Mouse (Mus musculus): Measurements from ENCODE around the gene Aff3. TPM values are rescaled to one million over a fixed set of nuclear protein-coding genes. Genes with fewer than 3 reads are reported as not detected.

The Aff3 gene
- total RNA-seq, 1 experiment: 1.7 TPM

DNA sequence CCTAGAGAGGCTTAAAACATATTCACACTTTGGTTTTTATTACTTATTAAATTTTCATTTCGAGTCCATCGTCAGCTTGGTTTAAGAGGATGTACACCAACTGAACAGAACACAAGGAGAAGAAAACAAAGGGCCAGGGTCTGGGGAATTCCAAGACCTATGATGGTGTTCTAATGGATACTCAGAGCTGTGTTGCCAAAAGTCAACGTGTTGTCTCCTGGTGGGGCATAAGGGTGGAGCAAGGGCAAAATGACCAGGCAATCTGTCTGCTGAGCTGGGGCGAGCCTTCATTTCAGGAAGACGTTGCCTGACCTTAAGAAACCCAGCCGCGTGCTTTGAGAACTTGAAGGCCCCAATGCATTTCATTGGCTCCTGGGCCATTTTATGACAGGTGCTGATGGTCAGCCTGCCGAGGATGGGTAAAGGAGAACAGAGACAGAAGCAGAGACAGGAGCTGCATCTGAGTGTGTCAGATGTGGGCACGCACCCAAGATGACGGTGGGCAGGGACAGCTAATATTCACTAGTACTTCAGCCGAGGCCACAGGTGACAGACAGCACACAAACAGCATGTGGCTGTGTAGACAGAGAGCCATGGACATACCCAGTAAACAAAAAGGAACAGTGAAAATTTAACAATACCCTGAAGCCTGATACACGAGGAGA lies 371.0 kb downstream of the Aff3 start:
- Histone ChIP-seq H3K36me3 (ENCODE audit: control insufficient read depth, insufficient read depth, low read length, poor library complexity, severe bottlenecking) (no peaks in the 10 kb centered on the region), H3K4me3 (ENCODE audit: insufficient read depth in 1 of 2, low read depth in 1 of 2, low read length in 2 of 2, poor library complexity in 1 of 2, severe bottlenecking in 1 of 2) (no peak overlapping the region), H3K9me3 (ENCODE audit: control insufficient read depth, insufficient read depth, low read depth, low read length) (no peaks in the 10 kb centered on the region), H3K4me1 (ENCODE audit: control insufficient read depth in 2 of 2, insufficient read depth in 2 of 2, low read length in 2 of 2, poor library complexity in 1 of 2) (no peaks in the 10 kb centered on the region; a peak in 1 of 4 replicates), H3K9ac (ENCODE audit: insufficient read depth, low read depth, low read length, poor library complexity, severe bottlenecking) (no peak overlapping the region), H3K27ac (ENCODE audit: insufficient read depth, low read depth, low read length, poor library complexity, severe bottlenecking) (no peak overlapping the region)
- in situ Hi-C loops (cut with MboI; ENCODE audit: low sequenced_read_pairs in 2 of 2, unreplicated experiment in 2 of 2): no loop called here
- no peak for DNase-seq (ENCODE audit: low read depth, low spot score)
- no peak for TF ChIP-seq CHD2 (IDR thresholded peaks at IDR 0.05; ENCODE audit: low read depth, low read length)
- TF ChIP-seq HCFC1 (IDR thresholded peaks at IDR 0.05; ENCODE audit: borderline replicate concordance, insufficient read depth, low read length): no peak
- no peak for TF ChIP-seq ZNF384 (IDR thresholded peaks at IDR 0.05; ENCODE audit: low read depth, low read length)
- TF ChIP-seq MAFK (IDR thresholded peaks at IDR 0.05; ENCODE audit: insufficient read depth, low read depth, low read length): no peak
- no peak for TF ChIP-seq ZC3H11A (IDR thresholded peaks at IDR 0.05; ENCODE audit: borderline replicate concordance, low read depth, low read length)

DNA sequence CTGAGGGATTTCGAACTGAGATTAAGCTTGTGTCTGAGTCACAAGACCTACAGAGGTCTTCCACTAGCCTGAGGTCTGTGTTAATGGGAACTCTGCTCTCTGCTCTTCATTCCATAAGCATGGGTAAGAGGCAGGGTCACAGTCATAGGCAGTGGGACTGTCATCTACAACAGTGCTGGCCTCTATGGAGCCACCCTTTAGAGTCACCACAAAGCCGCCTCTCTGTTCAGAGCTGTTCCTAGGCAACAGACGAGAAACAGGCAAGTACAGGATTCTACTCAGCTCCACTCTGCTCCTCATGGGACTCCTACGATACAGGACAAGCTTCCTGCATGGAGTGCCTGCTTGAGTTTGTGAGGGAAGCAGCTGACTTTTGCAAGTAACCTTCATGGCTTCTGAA lies 371.9 kb downstream of the Aff3 start:
- no peak overlapping the region for H3K27ac ChIP-seq (ENCODE audit: insufficient read depth, low read depth, low read length, poor library complexity, severe bottlenecking)
- in situ Hi-C loops (cut with MboI; ENCODE audit: low sequenced_read_pairs in 2 of 2, unreplicated experiment in 2 of 2): no loop called here
- no peak for TF ChIP-seq MAFK (IDR thresholded peaks at IDR 0.05; ENCODE audit: insufficient read depth, low read depth, low read length)
- DNase-seq (ENCODE audit: low read depth, low spot score): no peak
- H3K4me3 ChIP-seq (ENCODE audit: insufficient read depth in 1 of 2, low read depth in 1 of 2, low read length in 2 of 2, poor library complexity in 1 of 2, severe bottlenecking in 1 of 2): no peak overlapping the region
- H3K36me3 ChIP-seq (ENCODE audit: control insufficient read depth, insufficient read depth, low read length, poor library complexity, severe bottlenecking): no peaks in the 10 kb centered on the region
- H3K9me3 ChIP-seq (ENCODE audit: control insufficient read depth, insufficient read depth, low read depth, low read length): no peaks in the 10 kb centered on the region
- no peak overlapping the region for H3K9ac ChIP-seq (ENCODE audit: insufficient read depth, low read depth, low read length, poor library complexity, severe bottlenecking)
- no peaks in the 10 kb centered on the region; a peak in 1 of 4 replicates for H3K4me1 ChIP-seq (ENCODE audit: control insufficient read depth in 2 of 2, insufficient read depth in 2 of 2, low read length in 2 of 2, poor library complexity in 1 of 2)

DNA sequence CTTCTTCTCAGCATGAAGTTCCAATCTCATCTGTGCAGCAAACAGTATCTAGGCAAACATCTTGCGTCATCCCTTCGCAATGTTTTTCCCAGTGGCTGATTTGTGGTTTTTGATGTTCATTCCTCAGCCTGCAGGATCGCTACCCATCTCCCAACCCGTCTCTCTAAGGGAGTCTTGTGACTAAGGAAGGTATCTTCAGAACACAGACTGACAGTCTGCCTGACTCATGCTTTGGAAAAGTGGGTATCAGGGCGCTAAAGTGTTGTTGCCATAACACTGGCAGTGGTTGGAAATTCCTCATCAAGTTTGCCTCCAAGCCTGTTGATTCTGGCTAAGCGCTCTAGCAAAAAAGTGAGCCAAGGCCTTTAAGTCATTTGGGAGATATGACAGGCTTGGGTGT lies 372.8 kb downstream of the Aff3 start:
- Histone ChIP-seq H3K27ac (ENCODE audit: insufficient read depth, low read depth, low read length, poor library complexity, severe bottlenecking) (no peak overlapping the region), H3K4me3 (ENCODE audit: insufficient read depth in 1 of 2, low read depth in 1 of 2, low read length in 2 of 2, poor library complexity in 1 of 2, severe bottlenecking in 1 of 2) (no peak overlapping the region), H3K9ac (ENCODE audit: insufficient read depth, low read depth, low read length, poor library complexity, severe bottlenecking) (no peak overlapping the region), H3K9me3 (ENCODE audit: control insufficient read depth, insufficient read depth, low read depth, low read length) (no peaks in the 10 kb centered on the region), H3K36me3 (ENCODE audit: control insufficient read depth, insufficient read depth, low read length, poor library complexity, severe bottlenecking) (no peaks in the 10 kb centered on the region), H3K4me1 (ENCODE audit: control insufficient read depth in 2 of 2, insufficient read depth in 2 of 2, low read length in 2 of 2, poor library complexity in 1 of 2) (no peaks in the 10 kb centered on the region; a peak in 1 of 4 replicates)
- TF ChIP-seq ZC3H11A (IDR thresholded peaks at IDR 0.05; ENCODE audit: borderline replicate concordance, low read depth, low read length): no peak
- TF ChIP-seq ZNF384 (IDR thresholded peaks at IDR 0.05; ENCODE audit: low read depth, low read length): no peak
- no peak for TF ChIP-seq CHD2 (IDR thresholded peaks at IDR 0.05; ENCODE audit: low read depth, low read length)
- no peak for TF ChIP-seq MAFK (IDR thresholded peaks at IDR 0.05; ENCODE audit: insufficient read depth, low read depth, low read length)
- TF ChIP-seq HCFC1 (IDR thresholded peaks at IDR 0.05; ENCODE audit: borderline replicate concordance, insufficient read depth, low read length): no peak
- DNase-seq (ENCODE audit: low read depth, low spot score): peak; percentile 4
- in situ Hi-C loops (cut with MboI; ENCODE audit: low sequenced_read_pairs in 2 of 2, unreplicated experiment in 2 of 2): no loop called here

DNA sequence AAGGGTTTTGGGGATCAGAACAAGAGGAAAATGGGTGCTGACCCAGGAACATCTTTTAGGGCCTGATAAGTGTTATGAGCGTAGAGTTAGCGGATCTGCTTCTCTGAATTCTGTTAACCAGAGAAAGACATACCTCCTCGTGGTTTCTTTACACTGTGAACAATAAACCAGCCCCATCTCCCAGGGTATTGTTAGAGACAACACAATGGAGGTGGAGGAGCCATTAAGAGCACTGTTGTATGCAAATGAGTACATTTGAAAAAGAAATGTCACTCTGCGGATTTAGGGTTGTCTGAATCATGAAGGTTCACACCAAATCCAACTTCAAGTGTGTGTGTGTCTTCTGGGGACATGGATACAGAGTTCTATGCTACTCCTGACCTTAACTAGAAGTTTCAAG lies 373.3 kb downstream of the Aff3 start:
- H3K36me3 ChIP-seq (ENCODE audit: control insufficient read depth, insufficient read depth, low read length, poor library complexity, severe bottlenecking): no peaks in the 10 kb centered on the region
- H3K9ac ChIP-seq (ENCODE audit: insufficient read depth, low read depth, low read length, poor library complexity, severe bottlenecking): no peak overlapping the region
- no peak overlapping the region for H3K27ac ChIP-seq (ENCODE audit: insufficient read depth, low read depth, low read length, poor library complexity, severe bottlenecking)
- DNase-seq (ENCODE audit: low read depth, low spot score): peak; percentile 21
- no peak overlapping the region for H3K4me3 ChIP-seq (ENCODE audit: insufficient read depth in 1 of 2, low read depth in 1 of 2, low read length in 2 of 2, poor library complexity in 1 of 2, severe bottlenecking in 1 of 2)
- H3K4me1 ChIP-seq (ENCODE audit: control insufficient read depth in 2 of 2, insufficient read depth in 2 of 2, low read length in 2 of 2, poor library complexity in 1 of 2): no peaks in the 10 kb centered on the region; a peak in 1 of 4 replicates
- H3K9me3 ChIP-seq (ENCODE audit: control insufficient read depth, insufficient read depth, low read depth, low read length): no peaks in the 10 kb centered on the region
- in situ Hi-C loops (cut with MboI; ENCODE audit: low sequenced_read_pairs in 2 of 2, unreplicated experiment in 2 of 2): no loop called here
- TF ChIP-seq CHD2 (IDR thresholded peaks at IDR 0.05; ENCODE audit: low read depth, low read length) (no peak), MAFK (IDR thresholded peaks at IDR 0.05; ENCODE audit: insufficient read depth, low read depth, low read length) (no peak), ZC3H11A (IDR thresholded peaks at IDR 0.05; ENCODE audit: borderline replicate concordance, low read depth, low read length) (no peak), ZNF384 (IDR thresholded peaks at IDR 0.05; ENCODE audit: low read depth, low read length) (no peak), HCFC1 (IDR thresholded peaks at IDR 0.05; ENCODE audit: borderline replicate concordance, insufficient read depth, low read length) (no peak)

DNA sequence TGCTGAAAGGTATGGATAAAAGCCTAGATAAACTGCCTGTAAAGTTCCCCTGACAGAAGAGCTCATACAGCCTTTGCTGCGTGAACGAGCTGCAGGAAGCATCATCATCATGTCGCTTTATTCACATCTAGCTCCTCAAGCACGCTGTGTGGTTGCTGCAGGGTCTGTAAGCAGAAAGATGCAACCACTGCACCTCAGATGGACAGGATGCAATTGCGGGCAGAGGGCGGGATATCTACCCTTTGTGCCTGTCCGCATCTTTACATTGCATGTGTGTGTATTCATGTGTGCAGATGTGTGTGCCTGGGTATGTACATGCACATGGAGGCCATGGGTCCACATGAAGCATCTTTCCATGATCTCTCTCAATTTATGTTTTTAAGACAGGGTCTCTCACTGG lies 373.9 kb downstream of the Aff3 start:
- no peak overlapping the region for H3K27ac ChIP-seq (ENCODE audit: insufficient read depth, low read depth, low read length, poor library complexity, severe bottlenecking)
- H3K9me3 ChIP-seq (ENCODE audit: control insufficient read depth, insufficient read depth, low read depth, low read length): no peaks in the 10 kb centered on the region
- no peak for DNase-seq (ENCODE audit: low read depth, low spot score)
- H3K36me3 ChIP-seq (ENCODE audit: control insufficient read depth, insufficient read depth, low read length, poor library complexity, severe bottlenecking): no peaks in the 10 kb centered on the region
- no peak for TF ChIP-seq ZC3H11A (IDR thresholded peaks at IDR 0.05; ENCODE audit: borderline replicate concordance, low read depth, low read length)
- no peak for TF ChIP-seq CHD2 (IDR thresholded peaks at IDR 0.05; ENCODE audit: low read depth, low read length)
- TF ChIP-seq MAFK (IDR thresholded peaks at IDR 0.05; ENCODE audit: insufficient read depth, low read depth, low read length): no peak
- TF ChIP-seq ZNF384 (IDR thresholded peaks at IDR 0.05; ENCODE audit: low read depth, low read length): no peak
- TF ChIP-seq HCFC1 (IDR thresholded peaks at IDR 0.05; ENCODE audit: borderline replicate concordance, insufficient read depth, low read length): no peak
- H3K9ac ChIP-seq (ENCODE audit: insufficient read depth, low read depth, low read length, poor library complexity, severe bottlenecking): no peak overlapping the region
- in situ Hi-C loops (cut with MboI; ENCODE audit: low sequenced_read_pairs in 2 of 2, unreplicated experiment in 2 of 2): no loop called here
- no peaks in the 10 kb centered on the region; a peak in 1 of 4 replicates for H3K4me1 ChIP-seq (ENCODE audit: control insufficient read depth in 2 of 2, insufficient read depth in 2 of 2, low read length in 2 of 2, poor library complexity in 1 of 2)
- H3K4me3 ChIP-seq (ENCODE audit: insufficient read depth in 1 of 2, low read depth in 1 of 2, low read length in 2 of 2, poor library complexity in 1 of 2, severe bottlenecking in 1 of 2): no peak overlapping the region
